Comparison of ENCODE assay signal across 23 mouse cellular contexts in genomic region chr4:127362520-127362919, GRCm38 (mm10). TPM values are rescaled to one million over a fixed set of nuclear protein-coding genes. Genes with fewer than 3 reads are reported as not detected.
"Had no signal": no experiment of that assay in that cellular context is flagged by ENCODE, and none has a peak within 500 bp of the region (broad histone marks: within the 10 kb centered on the region; RNA-seq: fewer than 3 reads in every experiment).

No protein-coding gene starts in this region.

- H3K4me1 ChIP-seq: liver, embryonic 15.5 days; lung, embryonic 15.5 days had no signal

- H3K27me3 ChIP-seq: liver, embryonic 15.5 days; midbrain, embryonic 13.5 days; neural tube, embryonic 13.5 days; neural tube, embryonic 15.5 days had no signal

- H3K9me3 ChIP-seq: liver, embryonic 15.5 days; lung, embryonic 15.5 days; megakaryocyte, embryonic 14.5 days; midbrain, embryonic 13.5 days; midbrain, embryonic 15.5 days; neural tube, embryonic 13.5 days; neural tube, embryonic 15.5 days had no signal

- DNase-seq: liver, postnatal 0 days; lung, adult 2 months; lung, postnatal 14 days; lung, postnatal 4 days; retina, postnatal 1 day; right cerebral cortex, adult 18-20 months; right cerebral cortex, postnatal 25 days; right cerebral cortex, postnatal 4 days; spleen, adult 18-20 months; thymus, adult 18-20 months; thymus, postnatal 36 days had no signal

- ATAC-seq: liver, postnatal 0 days; lung, postnatal 0 days; midbrain, embryonic 13.5 days; midbrain, embryonic 15.5 days had no signal

- H3K4me3 ChIP-seq: liver, embryonic 15.5 days; lung, embryonic 15.5 days; megakaryocyte, embryonic 14.5 days; midbrain, embryonic 13.5 days; midbrain, embryonic 15.5 days; myocyte; neural tube, embryonic 13.5 days; neural tube, embryonic 15.5 days had no signal

- H3K27ac ChIP-seq: liver, embryonic 15.5 days; lung, embryonic 15.5 days; midbrain, embryonic 13.5 days; midbrain, embryonic 15.5 days; neural tube, embryonic 13.5 days; neural tube, embryonic 15.5 days had no signal

- H3K36me3 ChIP-seq: liver, embryonic 15.5 days; lung, embryonic 15.5 days; midbrain, embryonic 13.5 days; midbrain, embryonic 15.5 days; neural tube, embryonic 13.5 days; neural tube, embryonic 15.5 days had no signal

- H3K9ac ChIP-seq: liver, embryonic 15.5 days; liver, postnatal 0 days; lung, embryonic 15.5 days; midbrain, embryonic 13.5 days; midbrain, embryonic 15.5 days; neural tube, embryonic 13.5 days; neural tube, embryonic 15.5 days had no signal

- H3K4me2 ChIP-seq: liver, embryonic 15.5 days; lung, embryonic 15.5 days; midbrain, embryonic 11.5 days; midbrain, embryonic 13.5 days; midbrain, embryonic 15.5 days; neural tube, embryonic 13.5 days; neural tube, embryonic 15.5 days had no signal

RNA-seq across cellular contexts. Expression of gene Gjb4, which starts 8.6 kb away (rescaled TPM):
- polyA plus RNA-seq: liver, embryonic 15.5 days; liver, postnatal 0 days; neural tube, embryonic 11.5 days; neural tube, embryonic 13.5 days; neural tube, embryonic 15.5 days; stomach, embryonic 14.5 days had no signal

RNA-seq across cellular contexts. Expression of gene Gjb3, which starts 31.9 kb away (rescaled TPM):
- polyA plus RNA-seq: midbrain, embryonic 15.5 days; neural tube, embryonic 13.5 days; neural tube, embryonic 15.5 days had no signal
